Mouse (Mus musculus) kidney, postnatal 14 days (tissue): ENCODE measurements around the gene Dnajb7.

Source experiments
- DNase-seq: peaks from one replicate; pipeline ENCODE4 v3.0.0; 2022; ENCODE audit warnings: mixed read lengths

The Dnajb7 gene

GRCm38 (mm10) chr15:81408199-81408598 lies at the start of gene Dnajb7:
Gene Dnajb7, minus strand, starts transcription at chr15:81408299.
- DNase-seq, result no peak

GRCm38 (mm10) chr15:81448463-81448862 lies 40.4 kb upstream of the Dnajb7 start:
- DNase-seq, result peak; percentile 83

- no peak for DNase-seq
Measured at GRCm38 (mm10) chr15:81439236-81439635, 31.1 kb upstream of the Dnajb7 start.

GRCm38 (mm10) chr15:81438345-81438744 lies 30.2 kb upstream of the Dnajb7 start:
- DNase-seq, result no peak

GRCm38 (mm10) chr15:81431195-81431594 lies 23.1 kb upstream of the Dnajb7 start:
- no peak for DNase-seq

- DNase-seq, result no peak
Measured at GRCm38 (mm10) chr15:81427947-81428346, 19.8 kb upstream of the Dnajb7 start.

GRCm38 (mm10) chr15:81425311-81425710 lies 17.2 kb upstream of the Dnajb7 start:
- no peak for DNase-seq

- peak; percentile 22 for DNase-seq
Measured at GRCm38 (mm10) chr15:81422156-81422681, 14.1 kb upstream of the Dnajb7 start.

- peak; percentile 51 for DNase-seq
Measured at GRCm38 (mm10) chr15:81421454-81421853, 13.4 kb upstream of the Dnajb7 start.

- DNase-seq, result no peak
Measured at GRCm38 (mm10) chr15:81418065-81418464, 10.0 kb upstream of the Dnajb7 start.

- DNase-seq, result peak; percentile 83
Measured at GRCm38 (mm10) chr15:81416763-81417310, 8.7 kb upstream of the Dnajb7 start.

GRCm38 (mm10) chr15:81405008-81405407 lies 3.1 kb downstream of the Dnajb7 start:
- no peak for DNase-seq

GRCm38 (mm10) chr15:81399638-81400315 lies 8.3 kb downstream of the Dnajb7 start, which contains the start of the genes St13 and Xpnpep3:
Gene St13, minus strand, starts transcription at chr15:81400077.
Gene Xpnpep3, plus strand, starts transcription at chr15:81400138.
- peak; percentile 98 for DNase-seq

GRCm38 (mm10) chr15:81399297-81399637 lies 8.8 kb downstream of the Dnajb7 start:
- DNase-seq, result no peak

- DNase-seq, result no peak
Measured at GRCm38 (mm10) chr15:81398189-81398588, 9.9 kb downstream of the Dnajb7 start.

GRCm38 (mm10) chr15:81394211-81394915 lies 13.7 kb downstream of the Dnajb7 start:
- peak; percentile 34 for DNase-seq

GRCm38 (mm10) chr15:81392997-81393396 lies 15.1 kb downstream of the Dnajb7 start:
- DNase-seq, result no peak

- no peak for DNase-seq
Measured at GRCm38 (mm10) chr15:81386327-81386726, 21.8 kb downstream of the Dnajb7 start.

GRCm38 (mm10) chr15:81378845-81379244 lies 29.3 kb downstream of the Dnajb7 start:
- no peak for DNase-seq

- no peak for DNase-seq
Measured at GRCm38 (mm10) chr15:81374621-81375020, 33.5 kb downstream of the Dnajb7 start.

- DNase-seq, result no peak
Measured at GRCm38 (mm10) chr15:81370356-81370755, 37.7 kb downstream of the Dnajb7 start.

GRCm38 (mm10) chr15:81368601-81369000 lies 39.5 kb downstream of the Dnajb7 start:
- DNase-seq, result no peak

- DNase-seq, result no peak
Measured at GRCm38 (mm10) chr15:81366241-81366640, 41.9 kb downstream of the Dnajb7 start.

- no peak for DNase-seq
Measured at GRCm38 (mm10) chr15:81365246-81365645, 42.9 kb downstream of the Dnajb7 start.
